Mouse (Mus musculus): ENCODE measurements at regions not wholly inside any gene's neighbourhood (a gene's known extent, or its start where the extent isn't known, plus 50 kb on each side); places are given as distances from the start of the nearest gene placed in this dataset.
"Not testable (repeated sequence)": the region's sequence is repeated elsewhere in the genome, so short reads cannot be mapped to it uniquely, and the experiment has no call there.

DNA sequence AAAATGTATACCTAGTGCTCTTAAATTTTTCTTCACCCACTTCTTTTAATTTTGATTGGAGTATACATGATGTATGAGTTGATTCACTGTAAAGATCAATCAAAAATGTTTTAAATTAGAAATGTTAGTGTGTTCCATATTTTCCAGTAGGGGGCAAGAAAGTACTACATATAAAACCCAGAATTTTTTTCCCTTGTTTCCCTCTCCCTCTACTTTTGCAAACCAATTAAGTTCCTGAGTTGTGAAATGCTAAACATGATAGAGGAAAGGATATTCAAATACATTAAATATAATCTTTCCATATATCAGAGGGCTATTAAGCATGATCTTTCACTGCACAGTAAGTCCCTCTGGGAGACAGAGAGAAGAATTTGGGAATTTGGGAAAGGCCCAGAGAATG, 192.0 kb upstream of the Slc10a2 start:
- Histone ChIP-seq H3K4me3 (ENCODE audit: low read depth, low read length) (no peak overlapping the region), H3K4me1 (ENCODE audit: control insufficient read depth, insufficient read depth, low read length) (no peaks in the 10 kb centered on the region), H3K9ac (replicated peaks; ENCODE audit: low read depth, low read length) (no peak overlapping the region), H3K36me3 (ENCODE audit: control insufficient read depth, insufficient read depth, low read length) (no peaks in the 10 kb centered on the region), H3K9me3 (ENCODE audit: control insufficient read depth, low read depth, low read length) (no peaks in the 10 kb centered on the region), H3K27ac (ENCODE audit: low read length) (no peak overlapping the region), H3K27me3 (ENCODE audit: control insufficient read depth, insufficient read depth, low read length) (no peaks in the 10 kb centered on the region), H3K4me2 (replicated peaks; ENCODE audit: low read depth, low read length) (no peak overlapping the region)
- no peak for ATAC-seq (ENCODE audit: insufficient number of reproducible peaks, insufficient read depth, low FRiP score, low read depth)

DNA sequence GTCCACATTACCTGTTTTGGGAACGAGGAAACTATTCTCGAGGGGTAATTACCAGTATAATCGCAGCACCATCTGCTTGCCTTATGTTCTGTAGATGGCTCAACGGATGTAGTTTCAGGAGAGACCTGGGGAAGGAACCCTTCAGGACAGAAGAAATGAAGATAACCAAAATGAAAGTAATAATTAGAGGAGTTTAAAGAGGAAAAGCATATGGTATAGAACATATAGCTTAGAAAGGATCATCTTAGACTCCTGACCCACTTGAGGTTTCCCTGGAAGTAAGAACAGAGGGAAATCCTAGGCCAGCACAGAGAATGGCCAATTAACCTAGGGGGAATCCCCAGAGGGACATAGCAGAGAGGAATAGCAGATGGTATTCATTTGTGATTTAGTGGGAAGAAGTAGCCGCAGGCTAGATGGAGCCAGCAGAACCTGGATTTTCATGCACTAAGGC, 180.6 kb upstream of the Slc10a2 start:
- Histone ChIP-seq H3K4me3 (ENCODE audit: low read depth, low read length) (no peak overlapping the region), H3K9me3 (ENCODE audit: control insufficient read depth, low read depth, low read length) (no peaks in the 10 kb centered on the region), H3K27me3 (ENCODE audit: control insufficient read depth, insufficient read depth, low read length) (no peaks in the 10 kb centered on the region), H3K27ac (ENCODE audit: low read length) (no peak overlapping the region), H3K4me1 (ENCODE audit: control insufficient read depth, insufficient read depth, low read length) (no peaks in the 10 kb centered on the region), H3K36me3 (ENCODE audit: control insufficient read depth, insufficient read depth, low read length) (no peaks in the 10 kb centered on the region), H3K9ac (replicated peaks; ENCODE audit: low read depth, low read length) (no peak overlapping the region), H3K4me2 (replicated peaks; ENCODE audit: low read depth, low read length) (no peak overlapping the region)
- no peak for ATAC-seq (ENCODE audit: insufficient number of reproducible peaks, insufficient read depth, low FRiP score, low read depth)
- 79% methylated on average over 5 of the region's 5 CpGs for WGBS

DNA sequence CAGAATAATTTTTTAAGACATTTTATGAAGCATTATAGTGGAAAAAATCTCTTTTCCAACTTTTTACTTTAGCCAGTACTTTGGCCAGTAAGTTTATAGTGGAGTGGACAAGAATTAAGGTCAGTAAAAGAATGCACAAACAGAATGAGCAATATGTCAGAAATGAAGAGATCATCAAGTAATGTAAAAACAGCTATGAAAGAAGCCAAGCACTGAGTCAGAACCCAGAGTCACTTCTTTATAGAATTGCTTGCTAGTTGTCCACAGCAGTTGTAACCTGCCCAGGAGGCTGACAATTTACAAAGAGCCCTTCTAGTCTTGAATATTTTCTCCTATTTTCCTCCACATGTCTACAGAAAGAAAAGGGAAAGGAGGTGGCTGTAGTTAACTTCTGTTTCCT, 178.6 kb upstream of the Slc10a2 start:
- no peaks in the 10 kb centered on the region for H3K27me3 ChIP-seq (ENCODE audit: control insufficient read depth, insufficient read depth, low read length)
- H3K4me1 ChIP-seq (ENCODE audit: control insufficient read depth, insufficient read depth, low read length) = no peaks in the 10 kb centered on the region
- no peak overlapping the region for H3K9ac ChIP-seq (replicated peaks; ENCODE audit: low read depth, low read length)
- no peaks in the 10 kb centered on the region for H3K9me3 ChIP-seq (ENCODE audit: control insufficient read depth, low read depth, low read length)
- ATAC-seq (ENCODE audit: insufficient number of reproducible peaks, insufficient read depth, low FRiP score, low read depth) = no peak
- H3K36me3 ChIP-seq (ENCODE audit: control insufficient read depth, insufficient read depth, low read length) = no peaks in the 10 kb centered on the region
- H3K4me2 ChIP-seq (replicated peaks; ENCODE audit: low read depth, low read length) = no peak overlapping the region
- H3K4me3 ChIP-seq (ENCODE audit: low read depth, low read length) = no peak overlapping the region
- no peak overlapping the region for H3K27ac ChIP-seq (ENCODE audit: low read length)

DNA sequence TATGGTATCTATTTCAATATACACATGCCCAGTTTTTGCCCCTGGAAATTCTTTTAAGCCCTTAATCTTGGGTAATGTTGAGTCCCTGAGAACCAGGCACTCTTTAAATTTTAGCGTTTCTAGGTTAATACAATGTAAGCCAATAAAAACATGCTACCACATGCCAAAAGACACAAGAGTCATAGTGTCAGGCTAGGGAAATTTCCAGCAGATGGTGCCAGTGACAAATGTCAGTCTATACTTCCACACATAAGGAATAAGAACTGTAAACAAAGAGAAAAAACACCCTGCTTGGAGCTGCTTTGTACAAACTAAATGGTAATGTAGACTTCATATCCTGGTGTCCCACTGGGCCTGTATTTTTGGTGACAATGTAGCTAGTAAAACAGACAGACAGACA, 157.2 kb upstream of the Slc10a2 start:
- Histone ChIP-seq H3K27ac (ENCODE audit: low read length) (no peak overlapping the region), H3K4me1 (ENCODE audit: control insufficient read depth, insufficient read depth, low read length) (no peaks in the 10 kb centered on the region), H3K36me3 (ENCODE audit: control insufficient read depth, insufficient read depth, low read length) (no peaks in the 10 kb centered on the region), H3K9me3 (ENCODE audit: control insufficient read depth, low read depth, low read length) (no peaks in the 10 kb centered on the region), H3K4me3 (ENCODE audit: low read depth, low read length) (no peak overlapping the region), H3K4me2 (replicated peaks; ENCODE audit: low read depth, low read length) (no peak overlapping the region), H3K27me3 (ENCODE audit: control insufficient read depth, insufficient read depth, low read length) (no peaks in the 10 kb centered on the region), H3K9ac (replicated peaks; ENCODE audit: low read depth, low read length) (no peak overlapping the region)
- WGBS = 41% methylated on average over 1 of the region's 1 CpGs
- no peak for ATAC-seq (ENCODE audit: insufficient number of reproducible peaks, insufficient read depth, low FRiP score, low read depth)

DNA sequence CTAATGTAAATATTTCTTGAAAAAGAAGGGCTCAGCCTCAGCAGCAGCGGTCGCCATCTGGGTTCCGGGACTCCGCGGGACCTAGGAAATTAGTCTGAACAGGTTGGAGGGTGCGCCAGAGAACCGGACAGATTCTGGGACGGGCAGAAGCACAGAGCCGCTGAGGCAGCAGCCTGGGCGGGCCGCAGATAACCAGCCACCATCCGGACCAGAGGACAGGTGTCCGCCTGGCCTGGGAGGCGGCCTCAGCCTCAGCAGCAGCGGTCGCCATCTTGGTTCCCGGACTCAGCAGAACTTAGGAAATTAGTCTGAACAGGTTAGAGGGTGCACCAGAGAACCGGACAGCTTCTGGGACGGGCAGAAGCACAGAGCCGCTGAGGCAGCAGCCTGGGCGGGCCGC, 136.7 kb upstream of the Slc10a2 start:
- not testable (repeated sequence) for ATAC-seq (ENCODE audit: insufficient number of reproducible peaks, insufficient read depth, low FRiP score, low read depth); H3K9me3 ChIP-seq (ENCODE audit: control insufficient read depth, low read depth, low read length); H3K4me3 ChIP-seq (ENCODE audit: low read depth, low read length); H3K27me3 ChIP-seq (ENCODE audit: control insufficient read depth, insufficient read depth, low read length); H3K9ac ChIP-seq (replicated peaks; ENCODE audit: low read depth, low read length); H3K4me1 ChIP-seq (ENCODE audit: control insufficient read depth, insufficient read depth, low read length); H3K4me2 ChIP-seq (replicated peaks; ENCODE audit: low read depth, low read length); H3K27ac ChIP-seq (ENCODE audit: low read length); H3K36me3 ChIP-seq (ENCODE audit: control insufficient read depth, insufficient read depth, low read length)
- 94% methylated on average over 14 of the region's 22 CpGs for WGBS
